Mouse (Mus musculus): ENCODE measurements around the gene Atoh8. TPM values are rescaled to one million over a fixed set of nuclear protein-coding genes. Genes with fewer than 3 reads are reported as not detected.

Gene Atoh8
- polyA plus RNA-seq, 1 experiment = 34.4 TPM

GRCm38 (mm10) chr6:72222876-72223275 is 12.5 kb downstream of the Atoh8 start:
- TF ChIP-seq FOSL1 (IDR thresholded peaks at IDR 0.05; ENCODE audit: insufficient read depth, low read length, poor library complexity, severe bottlenecking) (no peak), MYOD1 (IDR thresholded peaks at IDR 0.05; ENCODE audit: control insufficient read depth, insufficient read length, low read depth) (no peak), CEBPB (IDR thresholded peaks at IDR 0.05; ENCODE audit: low read depth) (no peak), USF1 (IDR thresholded peaks at IDR 0.05; ENCODE audit: low read depth) (no peak), CTCF (IDR thresholded peaks at IDR 0.05; ENCODE audit: control insufficient read depth, insufficient read depth, insufficient read length) (no peak), MYOG (IDR thresholded peaks at IDR 0.05; ENCODE audit: control insufficient read depth, extremely low read depth, insufficient read length) (no peak), MAX (IDR thresholded peaks at IDR 0.05) (no peak)
- Histone ChIP-seq H3K4me3 (ENCODE audit: insufficient read depth, poor library complexity, severe bottlenecking) (no peak overlapping the region), H3ac (ENCODE audit: control insufficient read depth, insufficient read length, low read depth) (no peak overlapping the region), H3K79me3 (ENCODE audit: low read depth) (peaks cover 1% of the 10 kb centered on the region), H3K36me3 (ENCODE audit: control insufficient read depth, insufficient read depth) (peaks cover 6% of the 10 kb centered on the region), H3K27me3 (ENCODE audit: control insufficient read depth, insufficient read depth, insufficient read length) (no peaks in the 10 kb centered on the region), H3K79me2 (ENCODE audit: control insufficient read depth, insufficient read depth) (peaks cover 7% of the 10 kb centered on the region)

- H3K79me2 ChIP-seq (ENCODE audit: control insufficient read depth, insufficient read depth) = peaks cover 4% of the 10 kb centered on the region
- no peaks in the 10 kb centered on the region for H3K27me3 ChIP-seq (ENCODE audit: control insufficient read depth, insufficient read depth, insufficient read length)
- TF ChIP-seq MAX (IDR thresholded peaks at IDR 0.05) (no peak), CEBPB (IDR thresholded peaks at IDR 0.05; ENCODE audit: low read depth) (no peak), MYOD1 (IDR thresholded peaks at IDR 0.05; ENCODE audit: control insufficient read depth, insufficient read length, low read depth) (no peak), USF1 (IDR thresholded peaks at IDR 0.05; ENCODE audit: low read depth) (no peak)
- H3K4me3 ChIP-seq (ENCODE audit: insufficient read depth, poor library complexity, severe bottlenecking) = no peak overlapping the region
- H3K79me3 ChIP-seq (ENCODE audit: low read depth) = peaks cover 1% of the 10 kb centered on the region
- H3K36me3 ChIP-seq (ENCODE audit: control insufficient read depth, insufficient read depth) = peaks cover 6% of the 10 kb centered on the region
- H3ac ChIP-seq (ENCODE audit: control insufficient read depth, insufficient read length, low read depth) = no peak overlapping the region
Observed at GRCm38 (mm10) chr6:72222271-72222724, 13.1 kb downstream of the Atoh8 start.

GRCm38 (mm10) chr6:72221271-72221670 is 14.1 kb downstream of the Atoh8 start:
- Histone ChIP-seq H3K79me2 (ENCODE audit: control insufficient read depth, insufficient read depth) (no peaks in the 10 kb centered on the region), H3K36me3 (ENCODE audit: control insufficient read depth, insufficient read depth) (peaks cover 6% of the 10 kb centered on the region), H3K79me3 (ENCODE audit: low read depth) (no peaks in the 10 kb centered on the region), H3K27me3 (ENCODE audit: control insufficient read depth, insufficient read depth, insufficient read length) (no peaks in the 10 kb centered on the region), H3ac (ENCODE audit: control insufficient read depth, insufficient read length, low read depth) (no peak overlapping the region), H3K4me3 (ENCODE audit: insufficient read depth, poor library complexity, severe bottlenecking) (no peak overlapping the region)
- TF ChIP-seq MYOG (IDR thresholded peaks at IDR 0.05; ENCODE audit: control insufficient read depth, extremely low read depth, insufficient read length) (no peak), FOSL1 (IDR thresholded peaks at IDR 0.05; ENCODE audit: insufficient read depth, low read length, poor library complexity, severe bottlenecking) (no peak), CEBPB (IDR thresholded peaks at IDR 0.05; ENCODE audit: low read depth) (no peak), MAX (IDR thresholded peaks at IDR 0.05) (no peak), CTCF (IDR thresholded peaks at IDR 0.05; ENCODE audit: control insufficient read depth, insufficient read depth, insufficient read length) (no peak), USF1 (IDR thresholded peaks at IDR 0.05; ENCODE audit: low read depth) (no peak)

- H3K4me3 ChIP-seq (ENCODE audit: insufficient read depth, poor library complexity, severe bottlenecking) = no peak overlapping the region
- H3K27me3 ChIP-seq (ENCODE audit: control insufficient read depth, insufficient read depth, insufficient read length) = no peaks in the 10 kb centered on the region
- H3K79me3 ChIP-seq (ENCODE audit: low read depth) = peaks cover 2% of the 10 kb centered on the region
- H3ac ChIP-seq (ENCODE audit: control insufficient read depth, insufficient read length, low read depth) = no peak overlapping the region
- H3K79me2 ChIP-seq (ENCODE audit: control insufficient read depth, insufficient read depth) = peaks cover 12% of the 10 kb centered on the region
- peaks cover 6% of the 10 kb centered on the region for H3K36me3 ChIP-seq (ENCODE audit: control insufficient read depth, insufficient read depth)
- no peak for TF ChIP-seq MYOG (IDR thresholded peaks at IDR 0.05; ENCODE audit: control insufficient read depth, extremely low read depth, insufficient read length)
- TF ChIP-seq USF1 (IDR thresholded peaks at IDR 0.05; ENCODE audit: low read depth) = no peak
- no peak for TF ChIP-seq MYOD1 (IDR thresholded peaks at IDR 0.05; ENCODE audit: control insufficient read depth, insufficient read length, low read depth)
- TF ChIP-seq CTCF (IDR thresholded peaks at IDR 0.05; ENCODE audit: control insufficient read depth, insufficient read depth, insufficient read length) = no peak
- TF ChIP-seq FOSL1 (IDR thresholded peaks at IDR 0.05; ENCODE audit: insufficient read depth, low read length, poor library complexity, severe bottlenecking) = no peak
Observed at GRCm38 (mm10) chr6:72219549-72219948, 15.8 kb downstream of the Atoh8 start.

DNA sequence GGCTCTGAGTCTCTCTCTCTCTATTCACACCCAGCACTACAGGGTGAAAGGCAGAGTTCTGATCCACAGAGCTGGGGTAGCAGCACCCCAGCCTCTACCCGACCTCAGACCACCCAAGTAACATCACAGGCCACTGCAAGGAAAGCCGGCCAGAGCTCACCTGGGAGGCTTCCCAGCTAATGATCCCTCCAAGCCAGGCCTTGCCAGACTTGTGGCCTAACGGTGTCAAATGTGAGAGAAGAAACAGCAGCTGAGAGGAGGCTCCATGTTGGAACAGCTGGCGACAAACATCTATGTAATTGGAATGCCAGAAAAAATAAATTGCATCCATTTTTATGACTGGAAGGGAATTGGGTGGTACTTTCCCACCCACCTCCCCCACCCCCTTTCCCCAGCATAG is 17.1 kb downstream of the Atoh8 start:
- Histone ChIP-seq H3K36me3 (ENCODE audit: control insufficient read depth, insufficient read depth) (peaks cover 6% of the 10 kb centered on the region), H3ac (ENCODE audit: control insufficient read depth, insufficient read length, low read depth) (no peak overlapping the region), H3K27me3 (ENCODE audit: control insufficient read depth, insufficient read depth, insufficient read length) (no peaks in the 10 kb centered on the region), H3K79me2 (ENCODE audit: control insufficient read depth, insufficient read depth) (peaks cover 22% of the 10 kb centered on the region), H3K79me3 (ENCODE audit: low read depth) (peaks cover 2% of the 10 kb centered on the region), H3K4me3 (ENCODE audit: insufficient read depth, poor library complexity, severe bottlenecking) (no peak overlapping the region)
- TF ChIP-seq CEBPB (IDR thresholded peaks at IDR 0.05; ENCODE audit: low read depth) = no peak
- peak; percentile 99 for TF ChIP-seq MYOD1 (IDR thresholded peaks at IDR 0.05; ENCODE audit: control insufficient read depth, insufficient read length, low read depth)

DNA sequence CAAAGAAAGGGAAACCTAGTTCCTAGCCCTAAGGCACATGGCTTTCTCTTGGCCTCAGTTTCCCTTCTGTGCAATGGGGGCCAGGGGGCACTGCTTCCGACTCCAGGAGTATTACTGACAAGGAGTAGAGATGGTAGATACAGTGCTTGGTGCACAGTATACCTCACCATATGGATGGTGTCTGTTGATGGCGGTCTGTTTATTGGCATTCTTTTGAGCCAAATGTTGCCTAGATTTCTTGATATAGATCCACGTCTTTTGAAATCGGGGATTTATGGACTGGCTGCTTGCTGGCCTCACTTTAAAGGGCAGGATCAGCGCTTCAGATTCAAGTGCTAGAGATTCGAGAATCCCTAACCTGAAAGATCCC is 18.0 kb downstream of the Atoh8 start:
- no peak overlapping the region for H3K4me3 ChIP-seq (ENCODE audit: insufficient read depth, poor library complexity, severe bottlenecking)
- H3ac ChIP-seq (ENCODE audit: control insufficient read depth, insufficient read length, low read depth) = peak overlapping the region; percentile 14
- no peaks in the 10 kb centered on the region for H3K27me3 ChIP-seq (ENCODE audit: control insufficient read depth, insufficient read depth, insufficient read length)
- no peak for TF ChIP-seq MYOG (IDR thresholded peaks at IDR 0.05; ENCODE audit: control insufficient read depth, extremely low read depth, insufficient read length)
- peaks cover 2% of the 10 kb centered on the region for H3K79me3 ChIP-seq (ENCODE audit: low read depth)
- H3K79me2 ChIP-seq (ENCODE audit: control insufficient read depth, insufficient read depth) = peaks cover 22% of the 10 kb centered on the region
- peaks cover 6% of the 10 kb centered on the region for H3K36me3 ChIP-seq (ENCODE audit: control insufficient read depth, insufficient read depth)
